Mouse (Mus musculus) MEL-GATA-1-ER (cell line): ENCODE measurements around the gene Hormad1.
"Not testable (repeated sequence)": the region's sequence is repeated elsewhere in the genome, so short reads cannot be mapped to it uniquely, and the experiment has no call there.

Experiments
- DNase-seq: peaks from one replicate; pipeline ENCODE4 v3.0.0-alpha.2; 2012; ENCODE audit warnings: low read depth; ENCODE audit errors: extremely low read depth

Gene Hormad1

DNA sequence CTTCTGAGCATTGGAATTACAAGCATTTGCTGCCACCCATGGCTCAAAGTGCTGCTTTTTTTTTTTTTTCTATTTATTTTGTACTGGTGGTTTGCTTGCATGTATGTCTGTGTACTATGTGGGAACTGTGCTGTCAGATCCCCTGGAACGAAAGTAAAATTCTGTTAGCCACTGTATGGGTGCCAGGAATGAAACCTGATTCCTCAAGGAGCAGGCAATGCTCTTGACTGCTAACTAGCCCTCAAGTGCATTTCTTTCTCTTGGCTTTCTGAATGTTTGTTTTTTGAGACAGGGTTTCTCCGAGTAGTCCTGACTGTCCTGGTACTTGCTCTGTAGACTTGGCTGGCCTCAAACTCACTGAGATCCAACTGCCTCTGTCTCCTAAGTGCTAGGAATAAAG is 2.3 kb downstream of the Hormad1 start:
- no peak for DNase-seq

- no peak for DNase-seq
Measured at GRCm38 (mm10) chr3:95569585-95569984, 10.1 kb downstream of the Hormad1 start.

GRCm38 (mm10) chr3:95587754-95588603 is 28.5 kb downstream of the Hormad1 start:
- no peak for DNase-seq

- peak; percentile 100 for DNase-seq
Measured at GRCm38 (mm10) chr3:95588604-95589086, 29.2 kb downstream of the Hormad1 start, which contains the start of gene Golph3l. TSS of gene Golph3l (plus strand) at chr3:95588934.

DNA sequence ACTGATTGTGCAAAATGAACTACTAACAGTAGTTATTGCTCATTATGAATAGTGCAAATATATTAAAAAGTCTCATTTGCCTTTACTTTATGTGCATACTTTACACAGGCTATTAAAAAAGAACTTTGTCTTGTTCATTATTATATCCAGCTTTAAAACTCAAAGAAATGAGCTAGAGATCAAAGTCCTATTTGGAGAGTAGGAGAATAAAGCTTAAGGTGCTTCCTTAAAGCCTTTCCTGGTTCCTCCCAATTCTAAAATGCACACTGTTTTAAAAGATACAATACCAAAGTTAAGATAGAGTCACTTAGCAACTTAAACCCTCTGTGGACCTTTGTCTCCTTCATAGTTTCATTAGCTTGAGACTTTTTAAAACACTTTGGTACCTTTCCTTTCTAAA is 39.3 kb downstream of the Hormad1 start:
- DNase-seq: no peak

DNA sequence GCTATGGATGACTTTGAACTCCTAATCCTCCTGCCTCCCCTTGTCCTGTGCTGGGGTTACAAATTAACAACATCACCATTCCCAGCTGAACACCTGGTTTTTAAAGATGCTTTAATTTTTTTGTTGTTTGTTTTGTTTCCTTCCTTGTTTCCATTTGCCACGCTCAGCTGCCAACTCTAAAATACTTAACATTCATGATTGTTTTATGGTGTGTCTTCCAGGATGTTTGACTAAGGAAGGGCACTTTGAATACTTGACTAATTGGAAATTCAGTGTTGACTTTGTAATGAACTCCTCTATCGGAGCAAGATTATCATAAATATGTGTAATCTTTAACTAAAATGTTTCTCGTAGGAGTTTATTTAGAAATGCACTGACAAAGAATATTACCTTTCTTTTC is 41.8 kb downstream of the Hormad1 start:
- no peak for DNase-seq

- DNase-seq: no peak
Measured at GRCm38 (mm10) chr3:95606096-95606495, 46.6 kb downstream of the Hormad1 start.

DNA sequence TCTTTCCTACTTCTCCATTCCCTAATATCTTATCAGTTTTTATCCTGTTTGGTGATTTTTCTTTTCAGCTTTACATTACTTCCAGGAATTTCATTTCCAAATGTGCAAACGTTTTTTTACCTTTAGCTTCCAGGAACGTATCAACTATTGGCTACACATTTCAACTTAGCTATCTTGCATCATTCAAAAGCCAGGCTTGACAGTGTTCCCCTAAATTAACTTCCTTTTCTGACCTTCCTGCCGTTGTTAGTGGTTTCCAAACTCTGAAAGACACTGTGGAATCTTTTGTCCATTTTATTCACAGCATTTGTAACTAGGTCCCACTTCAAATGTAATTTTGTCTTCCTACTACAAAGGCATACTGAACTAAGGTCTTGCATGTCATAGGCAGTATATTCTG is 49.7 kb downstream of the Hormad1 start:
- DNase-seq: no peak

- no peak for DNase-seq
Measured at GRCm38 (mm10) chr3:95613996-95614395, 54.5 kb downstream of the Hormad1 start.

DNA sequence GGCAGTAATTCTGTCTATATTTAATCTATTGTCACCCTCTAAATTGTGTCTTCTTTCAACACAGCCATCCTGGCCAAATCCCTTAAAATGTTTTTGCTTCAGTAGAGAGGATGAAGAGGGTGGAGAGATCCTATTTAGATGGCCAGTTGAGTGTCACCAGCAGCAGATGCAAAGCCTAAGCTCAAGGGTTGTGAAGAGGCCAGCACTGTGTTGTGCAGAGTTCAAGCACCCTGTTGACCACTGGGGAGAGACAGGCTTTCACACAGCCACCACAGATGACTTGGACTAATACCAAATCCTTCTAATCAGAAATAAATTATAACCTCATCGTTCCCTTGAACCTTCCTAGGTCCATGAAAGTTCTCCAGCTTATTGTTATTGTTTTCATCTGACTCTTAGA is 59.0 kb downstream of the Hormad1 start:
- no peak for DNase-seq

- no peak for DNase-seq
Measured at GRCm38 (mm10) chr3:95621241-95621640, 61.8 kb downstream of the Hormad1 start.

DNA sequence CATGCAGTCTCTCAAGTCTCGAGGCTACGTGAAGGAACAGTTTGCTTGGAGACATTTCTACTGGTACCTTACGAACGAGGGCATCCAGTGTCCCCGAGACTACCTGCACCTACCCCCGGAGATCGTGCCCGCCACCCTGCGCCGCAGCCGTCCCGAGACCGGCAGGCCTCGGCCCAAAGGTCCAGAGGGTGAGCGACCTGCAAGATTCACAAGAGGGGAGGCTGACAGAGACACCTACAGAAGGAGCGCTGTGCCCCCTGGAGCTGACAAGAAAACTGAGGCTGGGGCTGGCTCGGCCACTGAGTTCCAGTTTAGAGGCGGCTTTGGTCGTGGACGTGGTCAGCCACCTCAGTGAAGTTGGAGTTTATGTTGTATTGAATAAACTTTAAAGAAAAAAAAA is 62.9 kb downstream of the Hormad1 start:
- DNase-seq: not testable (repeated sequence)

DNA sequence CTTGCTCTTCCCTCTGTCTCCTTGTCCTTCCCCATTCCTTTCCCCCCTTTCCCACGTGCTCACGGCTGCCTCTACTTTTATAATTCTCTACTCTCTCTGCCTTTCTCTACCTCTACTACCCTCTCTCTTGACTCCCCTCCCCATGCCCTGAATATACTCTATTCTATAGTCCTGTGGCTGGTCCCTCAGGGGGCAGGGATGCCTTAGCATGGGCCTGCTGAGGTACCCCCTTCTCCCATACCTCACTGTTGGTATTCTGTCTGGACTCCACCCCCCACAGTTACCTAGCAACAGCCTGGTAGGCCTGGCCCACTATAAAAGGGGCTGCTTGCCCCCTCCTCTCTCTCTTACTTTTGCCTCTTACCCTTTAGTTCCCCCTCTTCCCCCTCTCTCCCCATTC is 64.1 kb downstream of the Hormad1 start:
- DNase-seq: no peak

GRCm38 (mm10) chr3:95623991-95624515 is 64.6 kb downstream of the Hormad1 start:
- DNase-seq: not testable (repeated sequence)

GRCm38 (mm10) chr3:95624628-95625503 is 65.4 kb downstream of the Hormad1 start, which contains the start of gene Ensa:
TSS of gene Ensa (plus strand) at chr3:95624993.
- peak; percentile 100 for DNase-seq

DNA sequence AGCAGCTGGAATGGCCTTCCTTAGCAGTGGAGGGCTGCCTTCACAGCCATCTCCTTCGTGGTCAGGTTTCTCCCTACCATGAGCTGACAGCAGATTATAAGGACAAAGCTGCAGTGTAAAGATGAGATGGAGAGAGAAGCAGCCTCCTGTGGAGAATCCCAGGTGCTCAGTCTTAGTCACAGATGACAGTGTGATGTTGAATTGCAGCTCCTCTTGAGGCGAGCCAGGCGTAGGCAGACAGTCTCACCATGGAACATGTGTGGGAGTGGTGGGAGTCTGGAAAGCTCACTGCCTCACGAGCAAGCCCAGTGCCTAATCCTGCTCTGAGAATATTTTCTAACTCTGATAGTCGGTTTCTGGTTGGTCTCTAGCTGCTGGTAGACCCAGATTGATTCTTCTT is 68.3 kb downstream of the Hormad1 start:
- no peak for DNase-seq

DNA sequence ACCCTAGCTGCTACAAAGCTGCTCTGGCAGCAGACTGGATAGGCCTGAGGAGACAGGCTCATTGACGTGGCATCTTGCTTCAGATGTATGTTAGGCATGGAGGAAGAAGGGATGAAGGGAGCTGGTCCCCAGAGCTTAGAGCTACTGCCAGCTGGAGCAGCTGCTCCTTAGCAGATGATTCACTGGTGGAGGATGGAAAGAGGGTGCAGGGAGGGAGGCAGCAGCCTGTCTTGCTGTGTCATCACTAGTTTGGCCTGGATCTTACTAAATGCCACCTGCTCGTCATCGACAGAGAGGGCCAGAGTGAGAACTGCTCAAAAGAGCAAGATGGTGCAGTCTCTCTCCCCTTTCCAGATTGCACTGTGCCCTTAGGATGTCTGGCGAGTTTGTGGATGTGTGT is 70.3 kb downstream of the Hormad1 start:
- DNase-seq: no peak

- DNase-seq: no peak
Measured at GRCm38 (mm10) chr3:95630856-95631255, 71.4 kb downstream of the Hormad1 start.

DNA sequence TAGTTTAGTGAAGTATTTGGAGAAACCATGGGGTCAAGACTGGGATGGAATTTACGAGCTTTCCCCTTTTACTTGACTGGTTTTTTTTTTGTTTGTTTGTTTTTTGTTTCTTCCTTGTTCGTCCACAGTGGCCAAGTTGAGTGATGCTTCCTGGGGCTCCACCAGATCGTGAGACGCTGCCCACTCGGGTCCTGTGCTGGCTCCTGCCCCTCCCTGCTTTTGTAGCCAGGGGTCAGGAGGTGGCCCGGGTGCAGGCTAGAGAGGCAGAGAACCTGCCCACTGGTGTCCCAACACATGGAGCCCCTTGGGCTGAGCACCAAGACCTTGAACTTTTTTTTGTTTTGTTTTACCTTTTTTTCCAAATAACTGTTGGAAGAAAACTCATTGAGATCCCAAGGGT is 71.8 kb downstream of the Hormad1 start:
- no peak for DNase-seq

GRCm38 (mm10) chr3:95632648-95633588 is 73.4 kb downstream of the Hormad1 start:
- DNase-seq: peak; percentile 44

DNA sequence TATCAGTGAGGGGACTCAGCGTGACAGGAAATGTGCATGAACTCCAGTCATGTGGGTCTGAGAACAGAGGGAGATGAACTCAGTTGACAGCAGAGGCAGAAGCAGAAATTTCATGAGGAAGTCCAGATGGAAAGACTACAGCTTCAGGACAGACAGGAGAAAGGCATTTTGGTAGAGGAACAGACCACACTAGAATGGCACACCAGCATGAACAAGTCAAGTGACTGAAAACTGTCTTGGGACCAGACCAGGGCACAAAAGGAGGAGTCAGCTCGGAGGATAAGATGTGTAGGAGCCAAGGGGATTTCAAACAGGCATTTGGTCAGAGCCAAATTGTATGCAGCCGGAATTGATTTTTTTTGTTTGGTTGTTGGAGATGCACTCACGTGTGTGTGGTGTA is 76.2 kb downstream of the Hormad1 start:
- no peak for DNase-seq
